Mouse (Mus musculus): ENCODE data around the gene Apbb2.
A peak's percentile ranks its signal among the peaks of the same experiment; 100 is the strongest.

Gene Apbb2

DNA sequence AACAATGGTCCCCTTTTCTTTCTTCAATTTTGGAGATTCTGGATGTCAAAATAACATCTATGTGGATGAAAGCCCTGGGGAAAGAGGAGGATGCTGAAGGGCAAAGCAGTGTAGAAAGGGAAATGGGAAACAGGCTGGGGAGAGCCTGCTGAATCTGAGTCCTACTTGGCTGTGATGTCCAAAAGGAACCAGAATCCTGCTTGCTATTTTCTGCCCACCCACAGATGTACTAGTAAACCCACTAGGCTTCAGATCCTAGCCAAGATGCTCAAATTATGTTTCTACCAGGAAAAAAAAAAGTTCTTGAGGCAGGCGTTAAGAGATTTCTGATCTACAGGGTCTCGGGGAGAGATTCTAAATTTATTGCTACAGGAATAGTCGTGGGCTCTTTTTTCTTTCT, 205.8 kb downstream of the Apbb2 start:
- no peak for DNase-seq

DNA sequence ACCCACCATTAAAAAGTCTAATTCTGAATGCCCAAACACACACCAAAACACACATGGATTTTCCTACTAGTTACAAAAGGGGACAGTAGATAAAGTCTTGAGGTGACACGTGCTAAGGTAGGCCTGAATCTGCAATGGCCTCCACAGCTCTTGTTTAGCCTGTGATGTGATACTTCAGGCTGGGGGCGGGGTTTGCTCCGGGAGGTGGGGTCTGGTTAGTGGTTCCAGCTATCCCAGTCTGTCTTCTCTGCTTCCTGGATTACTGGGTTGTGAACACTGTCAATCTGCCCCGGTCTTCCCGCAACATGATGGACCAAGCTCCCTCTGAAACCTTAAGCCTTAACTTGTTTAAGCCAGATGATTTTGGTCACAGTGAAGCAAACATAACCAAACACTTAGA, 210.0 kb downstream of the Apbb2 start:
- no peak for DNase-seq

DNA sequence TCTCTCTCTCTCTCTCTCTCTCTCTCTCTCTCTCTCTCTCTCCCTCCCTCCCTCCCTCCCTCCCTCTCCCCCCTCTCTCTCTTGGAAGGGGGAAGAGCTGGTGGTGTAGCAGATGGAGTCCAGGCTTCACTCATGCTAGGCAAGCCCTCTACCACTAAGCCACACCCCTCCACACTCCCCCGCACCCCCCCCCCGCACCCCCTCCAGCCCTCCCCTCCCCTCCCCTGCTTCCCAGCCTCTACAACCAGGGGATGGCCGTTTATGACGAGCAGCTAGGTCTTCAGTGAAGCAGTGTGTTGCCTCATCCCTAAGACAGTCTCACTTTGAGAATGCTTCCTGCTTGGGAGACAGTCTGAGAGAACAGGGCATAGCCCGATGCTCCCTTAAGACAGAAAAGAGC, 210.6 kb downstream of the Apbb2 start:
- DNase-seq, result no peak

DNA sequence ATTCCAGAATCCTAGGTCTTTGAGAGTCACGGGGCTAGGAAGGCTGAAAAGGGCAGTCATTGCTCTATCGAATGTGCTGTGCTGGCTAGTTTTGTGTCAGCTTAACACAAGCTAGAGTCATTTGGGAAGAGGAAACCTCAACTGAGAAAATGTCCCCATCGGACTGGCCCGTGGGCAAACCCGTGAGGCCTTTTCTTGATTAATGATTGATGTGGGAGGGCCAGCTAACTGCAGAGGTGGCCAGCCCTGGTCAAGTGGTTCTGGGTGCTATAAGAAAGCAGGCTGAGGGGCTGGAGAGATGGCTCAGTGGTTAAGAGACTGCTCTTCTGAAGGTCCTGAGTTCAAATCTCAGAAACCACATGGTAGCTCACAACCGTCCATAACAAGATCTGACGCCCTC, 212.2 kb downstream of the Apbb2 start:
- peak; percentile 63 to 67 for DNase-seq

DNA sequence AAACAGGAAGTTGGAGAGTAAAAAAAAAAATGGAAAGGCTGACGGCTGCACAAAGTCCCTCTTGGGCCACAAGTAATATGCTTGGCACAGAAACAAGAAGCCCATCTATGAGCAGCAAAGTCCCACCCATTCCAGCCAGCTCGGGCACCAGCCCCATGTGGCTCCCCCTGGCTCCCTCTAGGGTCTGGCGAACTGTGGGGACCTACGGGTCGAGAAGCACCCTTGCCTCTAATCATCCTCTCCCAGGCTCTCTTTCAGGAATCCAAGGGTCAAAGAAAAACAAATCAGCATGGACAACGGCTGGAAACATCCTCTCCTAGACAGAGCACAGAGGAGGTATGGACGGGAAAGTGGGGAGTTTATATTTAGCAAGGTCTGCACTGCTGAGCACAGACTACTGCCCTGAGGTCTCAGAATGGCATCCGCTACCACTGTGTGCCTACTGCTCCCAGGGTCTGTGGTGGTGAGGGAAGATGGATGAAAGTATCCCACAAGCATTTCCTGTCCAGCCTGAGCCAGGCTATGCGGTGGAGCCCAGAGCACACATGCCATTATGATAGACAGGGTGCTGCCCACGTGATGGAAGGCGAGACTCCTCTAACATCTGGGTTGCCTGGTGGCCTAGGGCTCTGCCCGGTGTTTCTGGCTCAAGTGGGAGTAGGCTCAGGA, 212.7 kb downstream of the Apbb2 start:
- no peak for DNase-seq

DNA sequence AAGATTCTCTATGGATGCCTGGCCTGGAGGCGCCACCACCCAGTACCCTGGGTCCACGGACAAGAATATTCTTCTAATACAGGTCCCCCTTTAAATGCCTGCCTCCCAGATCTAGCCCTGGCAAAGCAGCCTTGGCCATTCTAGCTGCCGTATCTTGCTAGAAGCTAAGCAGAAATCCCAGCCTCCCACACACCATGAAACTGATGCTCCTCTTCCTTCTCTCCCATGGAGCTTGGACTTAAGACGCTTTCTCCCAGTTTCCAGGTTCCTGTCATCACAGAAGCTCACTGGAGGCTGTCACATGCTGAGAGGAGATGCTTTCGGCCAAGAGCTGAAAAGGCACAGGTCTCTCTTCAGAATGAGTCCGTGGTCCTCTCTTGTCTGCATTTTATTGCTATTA, 213.3 kb downstream of the Apbb2 start:
- DNase-seq, result no peak

DNA sequence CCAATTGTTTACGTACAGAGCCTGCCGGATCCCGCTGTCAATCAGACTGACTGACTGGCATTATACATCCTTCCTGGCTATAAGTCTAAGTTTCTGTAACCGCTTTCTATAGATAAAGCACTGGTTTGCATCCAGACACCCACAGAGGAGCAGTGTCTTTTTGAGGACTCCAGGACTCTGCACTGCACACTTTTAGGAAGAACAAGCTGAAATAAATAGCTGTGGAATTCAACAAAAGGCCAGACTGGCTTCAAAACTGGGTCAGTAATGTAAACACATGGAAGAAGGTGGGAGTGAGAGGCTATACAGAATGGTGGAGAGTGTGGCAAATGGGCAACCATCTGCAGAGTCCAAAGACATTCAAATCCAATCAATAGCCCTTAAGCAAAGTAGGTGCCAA, 218.0 kb downstream of the Apbb2 start:
- no peak for DNase-seq

DNA sequence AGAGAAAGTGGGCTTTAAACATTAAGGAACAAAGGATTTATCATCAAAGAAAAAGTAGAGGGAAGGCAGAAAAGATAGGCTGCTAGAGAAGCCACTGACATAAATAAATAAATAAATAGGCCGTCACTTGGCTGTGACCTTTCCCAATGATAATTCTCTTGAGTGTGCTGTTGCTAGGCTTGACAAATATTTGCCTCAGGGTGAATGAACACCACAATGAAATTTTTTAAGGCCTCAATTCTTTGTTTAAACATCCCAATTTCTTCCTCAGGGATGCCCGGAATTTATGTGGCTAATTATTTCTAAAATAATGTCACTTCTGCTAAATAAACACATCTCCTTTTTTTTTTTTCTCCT, 219.3 kb downstream of the Apbb2 start:
- DNase-seq, result no peak

DNA sequence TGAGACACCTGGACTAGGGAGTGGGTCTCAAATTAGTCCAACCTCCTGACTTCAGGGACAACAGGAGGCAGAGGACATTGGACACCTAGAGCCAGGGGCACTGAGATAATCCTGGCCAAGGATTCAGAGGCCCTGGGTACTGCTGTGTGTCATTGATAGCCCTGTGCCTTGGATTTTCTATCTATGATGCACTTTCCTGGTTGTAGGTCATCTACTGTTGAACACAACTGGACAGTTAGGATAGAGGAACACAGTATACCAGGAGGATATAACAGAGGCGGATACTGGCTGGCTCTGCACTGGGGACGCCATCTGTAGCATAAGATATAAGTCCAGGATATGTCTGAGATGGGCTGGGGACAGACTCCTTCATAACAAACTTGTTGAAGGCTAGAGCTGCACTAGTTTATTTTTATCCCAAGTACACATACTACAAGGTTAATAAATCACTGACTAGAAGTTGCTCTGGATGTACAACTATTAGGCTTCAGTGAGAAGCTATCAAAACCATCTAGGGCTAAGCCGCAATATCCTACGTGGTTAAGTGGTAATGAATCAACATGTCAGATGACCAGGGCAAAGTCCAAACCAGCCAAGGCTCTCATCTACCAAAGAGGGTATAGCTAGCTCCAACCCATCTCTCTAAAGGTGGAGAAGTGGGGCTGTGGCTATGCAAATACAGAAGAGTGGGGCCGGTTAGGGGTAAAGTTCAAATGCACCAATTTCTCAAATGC, 219.9 kb downstream of the Apbb2 start:
- DNase-seq, result peak; percentile 54 to 78

DNA sequence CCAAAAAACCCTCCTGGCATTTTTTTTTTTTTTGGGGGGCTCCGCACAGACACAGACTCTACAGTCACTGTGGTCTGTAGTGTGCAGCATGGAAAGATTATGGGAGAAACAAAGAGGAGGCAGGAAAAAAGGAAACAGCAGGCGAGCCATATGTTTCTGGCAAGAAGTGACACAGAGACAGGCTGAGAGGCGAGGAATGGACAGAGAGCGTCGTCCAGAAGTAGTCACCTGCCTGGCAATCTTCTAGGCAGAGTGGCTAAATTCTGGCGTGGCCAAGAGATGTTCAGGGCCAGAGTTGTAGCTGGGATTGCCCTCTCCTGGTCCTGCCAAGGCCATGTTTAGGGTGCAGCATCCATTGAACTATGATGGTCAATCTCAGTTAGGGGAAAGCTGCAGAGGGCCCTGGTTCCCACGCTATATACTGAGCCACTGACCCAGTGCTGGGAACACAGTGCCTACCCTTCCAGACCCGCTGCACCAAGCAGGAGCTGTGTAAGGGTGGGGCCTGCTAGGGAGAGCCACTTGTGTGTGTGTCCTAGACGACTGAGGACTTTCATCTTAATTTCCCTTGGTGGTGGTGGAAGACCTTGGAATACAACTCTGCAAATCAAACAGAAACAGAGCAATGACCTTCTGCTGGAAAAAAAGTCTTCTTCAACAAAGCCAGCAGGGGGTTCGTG, 224.7 kb downstream of the Apbb2 start:
- DNase-seq, result no peak

DNA sequence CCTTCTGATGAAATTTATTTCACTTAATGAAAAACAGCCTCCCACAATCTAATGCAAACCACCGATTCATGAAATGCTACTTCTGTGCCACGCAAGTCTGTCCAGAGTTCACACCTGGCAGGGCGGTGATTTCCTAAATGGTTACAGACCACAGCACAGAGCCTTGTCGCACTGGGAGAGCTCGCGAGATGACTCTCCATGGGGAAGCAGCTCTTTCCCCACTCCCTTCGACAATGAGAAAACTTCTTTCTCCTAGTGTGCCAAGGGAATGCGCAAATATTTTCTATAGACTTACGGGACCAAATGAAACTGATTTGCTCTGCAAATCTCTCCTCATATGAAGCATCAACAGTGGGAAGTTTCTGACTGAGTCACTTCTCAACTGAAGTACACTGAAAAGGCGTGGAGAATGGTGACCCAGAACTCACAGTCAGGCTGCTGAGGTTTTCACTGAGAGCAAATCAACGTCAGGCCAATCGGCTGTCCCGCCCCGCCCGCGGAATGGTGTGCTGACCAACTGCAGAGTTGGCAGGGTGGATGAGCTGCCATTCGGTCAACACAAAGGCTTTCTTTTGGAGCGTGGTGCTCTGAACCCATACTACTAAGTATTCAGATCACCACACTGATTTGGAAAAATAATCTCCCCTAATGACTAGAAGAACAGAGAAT, 225.6 kb downstream of the Apbb2 start:
- DNase-seq, result peak in 1 of 2 experiments; percentile 46

DNA sequence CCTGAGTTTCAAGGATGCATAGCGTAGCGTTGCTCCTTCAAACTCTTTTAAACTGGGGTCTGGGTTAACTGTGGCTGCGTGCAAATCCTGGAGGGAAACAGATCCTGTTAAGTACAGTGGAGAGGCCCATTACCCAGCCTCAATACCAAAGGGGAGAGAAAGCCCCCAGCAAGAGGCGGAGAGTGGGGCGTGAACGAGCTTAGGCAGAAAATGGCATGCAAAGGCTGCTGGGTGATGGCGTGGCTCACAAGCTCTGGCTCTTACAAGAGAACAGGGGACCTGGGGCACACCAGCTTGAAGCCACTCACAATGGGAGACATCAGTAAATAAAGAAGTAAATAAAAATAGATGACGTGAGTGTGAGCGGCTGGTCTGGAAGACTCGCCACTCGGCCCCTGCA, 226.8 kb downstream of the Apbb2 start:
- DNase-seq, result no peak

DNA sequence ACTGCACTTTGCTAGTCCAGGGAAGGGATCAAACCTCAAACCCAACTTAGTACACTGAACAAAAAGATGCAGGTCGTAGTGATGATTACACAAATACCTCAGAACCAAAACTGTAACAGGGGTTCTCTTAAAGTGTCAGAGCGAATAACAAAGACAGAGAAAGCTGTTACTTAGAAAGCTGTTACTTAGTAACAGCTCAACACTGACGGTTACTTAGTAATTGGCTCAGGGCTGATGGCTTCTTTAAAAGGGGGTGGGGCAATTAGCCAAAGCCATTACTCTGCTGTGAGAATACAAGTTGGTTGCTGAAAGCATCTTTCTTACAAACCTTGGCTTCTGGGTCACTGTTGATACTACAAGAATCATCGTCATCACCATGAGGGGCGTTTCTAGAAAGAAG, 227.3 kb downstream of the Apbb2 start:
- peak; percentile 46 to 69 for DNase-seq

DNA sequence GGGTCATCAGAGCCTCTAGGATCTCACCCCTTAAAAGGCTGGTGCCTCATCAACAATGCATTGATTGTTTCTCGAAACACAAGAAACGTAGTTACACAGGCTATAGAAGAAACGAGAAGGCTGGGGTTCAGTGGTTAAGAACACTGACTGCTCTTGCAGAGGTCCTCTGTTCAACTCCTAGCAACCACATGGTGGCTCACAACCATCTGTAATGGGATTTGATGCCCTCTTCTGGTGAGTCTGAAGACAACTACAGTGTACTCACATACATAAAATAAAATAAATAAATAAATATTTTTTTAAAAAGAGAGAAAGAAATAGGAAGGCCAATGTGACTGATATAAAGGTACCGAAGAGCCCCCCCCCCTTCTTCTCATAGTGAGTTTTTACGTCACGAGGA, 228.0 kb downstream of the Apbb2 start:
- no peak for DNase-seq

DNA sequence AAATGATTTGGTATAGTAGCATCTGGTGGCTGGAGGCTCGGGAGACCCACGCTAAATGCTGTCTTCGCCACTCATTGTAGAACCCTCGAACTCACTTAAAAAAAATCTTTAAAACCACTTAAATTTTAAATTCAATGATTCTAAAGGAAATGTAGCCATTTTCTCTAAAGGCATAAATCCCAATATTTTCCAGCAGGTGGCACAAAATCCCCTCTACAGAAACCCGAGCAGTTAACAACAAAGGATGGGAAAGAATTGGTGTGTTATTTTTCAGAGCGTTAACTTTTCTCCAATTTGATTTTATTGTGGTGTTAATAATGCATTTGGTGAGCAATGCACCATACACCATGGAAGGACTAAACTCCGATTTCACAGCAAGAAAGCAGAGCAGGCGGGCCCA, 231.1 kb downstream of the Apbb2 start:
- no peak for DNase-seq

DNA sequence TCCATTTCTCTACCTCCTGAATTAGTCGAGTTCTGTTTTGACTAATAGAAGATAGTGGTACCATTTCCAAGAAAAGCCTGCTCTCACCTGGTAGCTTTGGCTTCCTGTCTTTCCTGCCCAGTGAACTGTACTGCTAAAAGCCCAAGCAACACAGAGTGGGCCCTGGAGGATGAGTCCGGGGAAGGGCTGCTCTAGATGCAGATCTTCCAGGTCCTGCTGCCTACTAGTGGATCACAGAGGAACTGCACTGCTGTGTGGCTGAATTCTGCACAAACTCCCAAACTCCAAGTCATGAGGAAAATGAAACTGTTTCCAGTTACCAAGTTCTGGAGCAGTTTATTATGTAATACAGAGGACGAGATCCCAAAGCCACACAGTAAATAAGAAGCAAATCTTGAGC, 232.9 kb downstream of the Apbb2 start:
- peak; percentile 66 to 82 for DNase-seq

DNA sequence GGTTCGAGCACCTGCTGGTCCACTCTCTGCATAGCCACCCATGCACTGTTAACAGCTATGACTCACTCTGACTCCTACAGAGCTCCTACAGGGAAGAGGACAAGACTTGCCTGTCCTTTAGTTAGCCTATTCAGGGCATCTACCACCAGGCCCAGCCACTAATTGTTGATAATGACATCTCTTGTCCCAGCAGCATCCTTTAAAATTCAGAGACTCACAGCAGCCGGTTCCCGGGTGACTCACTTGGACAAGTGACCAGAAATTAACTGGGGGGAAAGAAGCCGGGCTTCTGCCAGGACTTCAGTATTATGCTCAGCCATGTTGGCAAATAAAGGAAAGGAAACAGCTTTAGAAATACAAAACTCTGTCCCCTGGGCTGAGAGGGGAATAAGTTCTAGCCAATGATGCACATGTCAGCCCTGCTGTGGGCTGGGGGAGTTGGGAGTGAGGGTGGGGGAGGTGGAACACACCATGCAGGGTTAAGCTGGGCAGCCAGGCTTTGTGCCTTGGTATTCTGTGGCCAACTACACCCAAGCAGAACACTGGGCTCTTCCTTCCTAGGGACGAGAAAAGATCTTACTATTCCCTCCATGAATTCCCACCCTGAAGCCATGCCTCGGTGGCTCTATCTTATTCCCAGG, 233.7 kb downstream of the Apbb2 start:
- no peak for DNase-seq

DNA sequence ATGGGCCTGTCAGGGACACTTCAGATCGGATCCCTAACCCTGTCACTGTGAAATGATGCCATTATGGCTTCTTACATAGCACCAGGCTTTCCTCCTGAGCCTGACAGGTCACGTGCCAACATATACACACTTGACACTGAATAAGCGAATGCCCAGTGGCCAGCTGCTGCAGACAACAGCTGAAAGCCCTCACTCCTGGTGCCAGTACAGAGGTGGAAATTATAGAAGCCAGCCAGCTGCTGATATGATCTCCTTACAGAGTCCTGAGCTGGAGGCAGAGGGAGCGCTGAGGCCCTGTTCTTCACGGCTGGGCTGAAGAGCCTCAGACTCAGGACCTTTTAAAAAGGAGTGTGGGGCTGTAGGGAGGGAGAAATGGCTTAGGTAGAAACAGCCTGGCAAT, 234.5 kb downstream of the Apbb2 start:
- DNase-seq, result no peak

DNA sequence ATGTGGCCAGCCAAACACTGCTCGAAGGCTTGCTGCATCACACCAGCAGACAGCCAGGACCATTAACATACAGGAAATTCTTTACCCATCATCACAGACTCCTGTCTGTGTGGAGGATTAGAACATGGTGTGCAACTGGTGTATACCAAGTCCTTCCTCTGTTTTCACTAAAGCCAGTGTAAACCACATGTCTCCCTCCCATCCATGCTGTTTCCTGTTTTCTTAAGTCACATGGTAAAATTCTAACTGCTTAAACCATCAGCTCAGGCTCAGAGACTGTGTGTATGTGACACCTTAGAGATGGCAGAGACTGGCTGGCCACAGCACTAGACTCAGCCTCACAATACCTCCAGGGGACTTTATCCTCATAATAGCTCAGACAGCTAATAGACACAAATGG, 236.5 kb downstream of the Apbb2 start:
- no peak for DNase-seq

DNA sequence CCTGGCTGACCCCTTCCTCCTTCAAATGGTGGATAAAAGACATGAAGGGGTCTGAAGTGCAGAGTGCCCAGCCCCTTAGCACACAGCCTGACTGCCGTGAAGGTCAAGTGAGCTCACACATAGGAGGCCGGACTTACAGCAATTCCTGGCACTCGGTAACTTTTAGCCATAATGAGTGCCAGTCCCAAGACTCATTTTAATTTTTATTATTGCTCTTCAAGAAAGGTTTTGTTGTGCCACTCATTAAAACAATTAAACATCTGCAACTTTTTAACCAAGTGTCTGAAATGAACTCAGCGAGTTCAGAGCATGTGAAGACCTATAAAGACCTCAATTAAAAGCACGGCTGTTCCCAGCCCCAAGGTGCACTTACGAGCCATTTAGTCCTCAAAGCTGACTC, 239.6 kb downstream of the Apbb2 start:
- no peak for DNase-seq

DNA sequence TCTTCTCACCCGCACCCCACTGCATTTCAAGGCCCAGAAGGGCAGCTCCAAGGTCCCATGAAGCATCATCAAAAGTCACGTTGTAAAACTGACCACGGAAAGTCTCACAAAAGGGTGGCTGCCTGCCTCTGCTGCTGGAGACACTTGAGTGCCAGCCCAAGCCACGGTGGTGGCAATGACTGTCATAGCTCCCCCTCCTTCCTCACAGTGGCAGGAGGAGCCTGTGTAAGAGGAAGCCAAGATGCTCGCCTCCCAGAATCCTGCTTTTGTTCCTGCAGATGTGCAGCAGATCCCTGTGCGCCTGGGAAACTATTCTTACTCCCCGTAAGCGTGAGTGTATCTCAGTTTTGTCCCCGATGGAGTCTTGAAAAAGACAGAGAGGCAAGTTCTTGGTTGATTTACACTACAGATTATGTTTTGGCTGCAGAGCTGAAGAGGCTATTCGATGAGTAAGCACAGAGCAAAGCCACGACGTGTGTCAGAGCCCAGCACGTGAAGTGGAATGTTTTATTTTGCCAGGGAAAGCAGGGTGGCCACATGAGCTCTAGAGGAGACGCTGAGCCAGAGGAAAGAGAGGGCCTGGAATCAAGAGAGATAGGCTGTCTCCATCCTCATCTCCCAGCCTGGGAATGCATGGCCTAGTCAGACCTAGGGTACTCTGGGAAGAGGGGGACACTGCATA, 241.9 kb downstream of the Apbb2 start:
- peak in 1 of 2 experiments; percentile 30 for DNase-seq

DNA sequence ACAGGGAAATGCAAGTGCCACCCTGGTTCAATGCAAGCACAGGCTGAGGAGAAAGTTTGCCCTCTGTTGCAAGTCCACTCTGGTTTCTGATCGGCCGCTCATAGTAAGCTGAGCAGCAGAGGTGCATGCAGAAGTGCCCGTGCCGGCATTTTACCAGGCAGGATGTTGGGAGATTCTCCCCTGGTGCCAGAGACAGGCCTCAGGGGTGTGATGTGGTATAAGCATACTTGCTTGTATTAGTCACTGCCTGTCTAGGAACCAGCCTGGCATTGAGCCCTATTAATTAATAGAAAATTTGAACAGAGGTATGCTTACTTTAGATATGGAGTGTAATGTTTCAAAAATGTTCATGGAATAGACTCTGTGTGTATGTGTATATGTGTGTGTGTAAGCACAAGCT, 244.2 kb downstream of the Apbb2 start:
- peak in 1 of 2 experiments; percentile 36 for DNase-seq

All from kidney, postnatal 36 days (tissue).